Mouse (Mus musculus): ENCODE measurements at regions not wholly inside any gene's neighbourhood (a gene's known extent, or its start where the extent isn't known, plus 50 kb on each side); places are given as distances from the start of the nearest gene placed in this dataset.

DNA sequence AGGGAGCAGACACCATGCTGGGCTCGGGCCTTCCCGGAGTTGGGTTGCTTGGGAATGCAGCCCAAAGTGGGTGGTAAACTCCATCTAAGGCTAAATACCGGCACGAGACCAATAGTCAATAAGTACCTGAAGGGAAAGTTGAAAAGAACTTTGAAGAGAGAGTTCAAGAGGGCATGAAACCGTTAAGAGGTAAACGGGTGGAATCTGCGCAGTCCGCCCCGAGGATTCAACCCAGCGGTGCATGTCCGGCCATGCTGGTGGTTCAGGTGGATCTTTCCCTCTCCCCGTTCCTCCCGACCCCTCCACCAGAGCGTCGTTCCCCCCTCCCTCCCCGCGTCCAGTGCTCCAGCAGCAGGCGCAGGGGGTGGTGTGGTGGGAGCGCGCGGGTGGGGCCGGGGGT, 179.1 kb upstream of the Arhgef26 start:
- peak; percentile 68 for DNase-seq

DNA sequence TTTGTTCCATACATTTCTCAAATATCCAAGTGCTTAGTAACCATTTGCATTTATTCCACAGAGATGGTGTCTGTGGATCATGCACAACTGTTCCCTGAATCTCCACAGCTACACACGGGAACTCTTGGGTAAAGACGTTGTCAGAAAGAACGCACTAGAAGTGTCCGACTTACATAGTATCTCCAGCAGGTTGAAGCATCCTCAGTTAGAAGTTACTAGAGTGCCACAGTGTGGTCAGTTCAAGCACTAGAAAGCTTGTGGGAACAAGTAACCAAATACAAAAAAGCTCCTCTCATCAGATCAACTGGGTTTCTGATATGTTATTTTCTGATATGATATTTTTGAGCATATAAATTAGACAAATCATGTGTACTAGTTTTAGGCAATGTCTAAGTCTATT, 167.5 kb upstream of the Arhgef26 start:
- no peak for DNase-seq

DNA sequence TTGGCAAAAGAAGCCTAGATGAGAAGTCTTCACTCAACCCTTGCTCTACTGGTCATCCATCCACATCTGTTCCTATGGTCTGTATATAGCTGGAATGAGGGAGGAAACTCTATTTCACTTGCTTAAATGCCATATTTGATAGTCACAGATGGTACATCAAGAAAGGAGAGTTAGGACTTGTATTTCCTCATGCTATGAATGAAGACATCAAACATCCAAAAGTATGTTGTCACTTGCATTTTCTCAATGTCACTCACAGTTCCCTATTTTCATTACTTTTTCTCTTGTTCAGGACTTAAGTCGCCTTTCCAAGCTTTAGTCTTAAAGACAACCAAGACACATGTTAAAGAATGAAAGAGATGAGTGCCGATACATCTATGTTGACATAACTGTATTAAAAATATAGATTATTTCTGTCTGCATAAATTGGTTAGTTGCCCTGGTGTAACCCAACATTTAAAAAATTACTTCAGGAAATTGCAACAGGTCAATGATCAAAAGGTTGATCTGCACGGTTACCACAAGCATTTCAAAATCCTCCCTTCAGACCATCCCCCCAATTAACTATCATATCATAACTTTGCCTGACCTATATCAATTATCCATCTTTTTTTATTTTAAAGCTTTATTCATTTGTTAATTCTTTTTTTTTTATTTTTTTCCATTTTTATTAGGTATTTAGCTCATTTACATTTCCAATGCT, 150.2 kb upstream of the Arhgef26 start:
- DNase-seq = no peak

DNA sequence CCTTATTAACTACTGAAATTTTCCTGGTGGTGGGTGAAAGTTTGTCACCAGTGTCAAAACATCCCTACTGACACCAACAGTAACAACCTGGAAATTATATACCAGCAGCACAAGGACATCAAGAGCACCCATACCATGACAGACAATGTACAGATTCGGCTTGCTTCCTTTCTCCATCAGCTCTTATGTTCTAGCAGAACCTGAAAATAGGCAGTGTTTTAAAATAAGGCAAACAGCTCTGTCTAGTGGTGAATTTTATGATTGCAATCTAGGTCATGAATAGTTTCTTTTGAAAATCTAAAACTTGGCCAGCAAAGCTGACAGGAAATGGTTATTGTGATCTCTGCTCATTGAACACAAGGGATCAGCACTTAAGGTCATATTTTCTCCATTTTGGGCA, 145.7 kb upstream of the Arhgef26 start:
- no peak for DNase-seq

DNA sequence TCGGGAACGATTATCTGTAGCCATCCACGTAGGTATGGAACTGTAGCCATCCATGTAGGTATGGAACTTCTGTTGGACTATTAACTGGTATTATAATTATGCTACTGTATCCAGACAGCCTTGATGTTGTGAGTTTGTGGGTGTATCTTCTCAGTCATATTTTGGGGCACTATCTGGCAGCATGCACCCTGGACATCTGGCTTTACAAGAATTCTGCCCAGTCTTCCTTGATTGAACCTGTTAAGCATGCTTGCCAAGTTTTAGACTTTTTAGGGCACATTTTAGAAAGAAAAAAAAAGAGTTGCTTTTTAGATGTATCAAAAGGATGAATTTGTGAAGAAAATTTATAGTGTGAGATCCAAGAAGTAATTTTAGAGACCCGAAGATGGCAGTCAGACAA, 143.7 kb upstream of the Arhgef26 start:
- DNase-seq = no peak

DNA sequence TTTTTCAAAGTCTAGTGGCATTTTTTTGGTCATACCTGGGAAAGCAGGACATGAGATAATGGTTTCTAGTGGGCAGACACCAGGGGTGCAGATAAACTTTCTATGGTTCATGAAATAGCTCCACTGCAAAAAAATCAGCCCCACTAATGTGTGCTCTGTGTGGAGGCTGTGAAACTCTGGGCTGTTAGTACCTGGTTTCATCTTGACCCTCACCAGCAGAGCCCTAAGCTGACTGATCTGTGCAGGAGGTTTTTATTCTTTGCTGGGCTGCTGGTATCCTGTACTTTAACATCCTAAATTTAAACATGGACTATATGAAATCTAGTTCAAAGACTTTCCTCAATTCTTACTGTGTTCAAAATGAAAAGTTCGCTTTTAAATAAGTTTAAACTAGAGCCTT, 141.5 kb upstream of the Arhgef26 start:
- no peak for DNase-seq

DNA sequence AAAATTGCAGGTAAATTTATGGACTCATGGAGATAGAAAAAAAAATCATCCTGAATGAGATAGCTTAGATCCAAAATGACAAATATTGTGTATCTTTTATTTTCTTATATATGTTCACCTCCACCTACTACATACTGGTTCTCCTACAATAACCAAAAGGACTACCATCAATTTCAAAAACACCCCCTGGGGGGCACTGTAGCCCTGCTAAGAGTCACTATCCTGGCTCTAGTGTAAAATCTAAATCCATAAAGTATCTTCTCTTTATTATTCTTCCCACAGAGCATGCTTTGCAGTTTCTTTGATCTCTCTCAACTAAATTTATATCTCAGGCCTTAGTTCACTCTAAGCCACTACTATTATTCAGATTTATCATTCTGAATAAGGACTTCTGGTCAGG, 122.3 kb upstream of the Arhgef26 start:
- peak; percentile 57 for DNase-seq

DNA sequence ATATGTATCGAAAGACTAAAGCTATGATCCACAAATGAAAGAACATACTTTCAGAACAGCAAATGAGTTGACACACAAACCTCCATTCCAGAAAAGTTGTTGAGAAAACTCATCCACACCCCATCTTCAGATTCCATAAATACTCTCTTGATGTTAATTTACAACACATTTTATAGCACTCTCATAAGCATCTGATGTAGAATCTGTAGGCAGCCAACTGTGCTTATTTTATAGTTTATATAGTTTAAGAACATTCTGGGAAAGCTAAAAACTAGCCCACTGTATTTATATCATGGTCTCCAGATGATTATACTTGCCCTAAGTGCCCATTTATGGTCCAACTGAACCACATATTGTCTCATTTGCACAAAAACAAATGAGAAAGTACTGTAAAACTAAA, 120.8 kb upstream of the Arhgef26 start:
- no peak for DNase-seq

DNA sequence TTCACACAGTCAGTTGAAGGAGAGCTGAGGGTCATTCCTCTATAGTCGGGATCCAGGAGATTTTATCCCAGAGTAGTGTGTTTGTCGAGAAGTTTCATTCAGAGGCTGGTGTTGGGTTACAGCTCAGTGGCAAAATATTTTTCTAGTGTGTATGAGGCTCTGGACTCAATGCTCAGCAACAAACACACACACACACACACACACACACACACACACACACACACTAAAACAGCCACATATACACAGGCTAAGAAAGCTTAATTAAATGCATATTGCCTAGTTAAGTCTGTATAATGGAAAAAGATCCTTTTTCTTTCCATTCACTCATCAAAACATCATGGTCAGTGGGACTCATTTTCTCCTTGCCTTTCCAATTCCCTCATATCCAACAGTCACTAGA, 110.4 kb upstream of the Arhgef26 start:
- no peak for DNase-seq

DNA sequence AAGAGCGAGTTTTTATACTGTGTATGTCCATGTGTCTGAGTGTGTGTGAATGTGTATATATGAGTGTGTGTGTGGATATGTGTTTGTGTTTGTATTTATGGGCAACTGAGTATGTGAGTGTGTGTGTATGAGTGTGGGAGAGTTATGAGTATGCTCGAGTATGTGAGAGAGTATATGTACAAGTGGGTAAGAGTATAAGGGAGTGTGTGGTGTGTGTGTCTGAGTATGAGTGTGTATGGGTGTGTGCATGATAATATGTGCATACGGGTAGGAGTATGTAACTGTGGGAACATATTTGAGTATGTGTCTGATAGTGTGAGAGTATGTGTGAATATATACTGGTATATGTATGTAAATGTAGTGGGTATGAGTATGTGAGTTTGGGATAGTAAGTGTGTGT, 110.0 kb upstream of the Arhgef26 start:
- DNase-seq = no peak

DNA sequence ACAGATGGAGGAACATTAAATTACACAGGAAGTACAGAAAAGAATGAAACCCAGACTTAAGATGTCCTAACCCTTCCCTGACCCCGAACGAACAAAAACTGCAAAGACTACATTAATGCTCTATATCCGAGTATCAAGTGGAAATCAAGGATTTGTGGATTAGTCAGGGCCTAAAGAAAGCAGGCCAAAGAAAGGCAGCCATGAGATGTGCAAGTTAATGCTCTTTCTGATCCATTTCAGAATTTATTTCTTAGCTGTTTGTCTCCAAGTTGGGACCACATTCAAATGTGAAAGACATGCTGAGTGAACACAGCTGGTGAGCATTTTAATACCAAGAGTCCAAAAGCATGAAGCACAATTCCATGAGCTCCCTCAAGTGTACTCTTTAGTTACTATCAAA, 97.1 kb upstream of the Arhgef26 start:
- DNase-seq = no peak

DNA sequence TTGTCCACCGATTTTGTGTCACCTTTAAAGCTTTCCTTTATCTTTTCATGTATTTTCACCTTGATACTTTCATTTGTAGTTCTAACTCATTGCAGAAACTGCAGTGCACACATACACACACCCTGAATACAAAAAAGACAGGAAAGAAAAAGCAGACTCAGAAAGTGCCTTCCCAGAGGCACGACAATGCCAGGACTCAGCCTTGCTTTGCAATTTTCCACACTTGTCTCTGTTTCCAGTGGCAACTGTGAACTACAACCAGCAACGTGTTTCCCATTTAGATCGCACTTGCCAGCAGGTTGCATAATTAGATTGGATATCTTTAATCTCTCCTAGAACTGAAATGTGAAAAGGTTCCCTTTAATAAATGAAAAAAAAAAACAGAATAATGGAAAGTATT, 66.4 kb upstream of the Arhgef26 start:
- no peak for DNase-seq

DNA sequence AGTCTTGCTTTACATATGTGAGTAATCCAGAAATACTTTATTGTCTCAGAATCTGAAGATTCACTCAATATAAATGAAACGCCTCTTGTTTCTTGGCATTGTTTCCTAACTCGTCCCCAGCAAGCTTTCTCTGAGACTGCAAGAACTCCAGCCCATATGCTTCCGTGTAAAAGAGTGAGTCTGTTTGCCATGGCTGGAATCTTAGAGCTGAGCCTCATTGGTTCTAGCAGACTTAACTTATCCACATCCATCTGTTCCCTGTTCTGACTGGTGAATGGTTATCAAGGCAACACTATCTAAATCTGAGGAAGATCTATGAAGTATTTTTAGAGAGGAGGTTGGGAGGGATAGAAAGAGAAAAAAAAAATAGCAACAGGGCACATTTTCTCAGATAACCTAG, 59.9 kb upstream of the Arhgef26 start:
- no peak for DNase-seq

DNA sequence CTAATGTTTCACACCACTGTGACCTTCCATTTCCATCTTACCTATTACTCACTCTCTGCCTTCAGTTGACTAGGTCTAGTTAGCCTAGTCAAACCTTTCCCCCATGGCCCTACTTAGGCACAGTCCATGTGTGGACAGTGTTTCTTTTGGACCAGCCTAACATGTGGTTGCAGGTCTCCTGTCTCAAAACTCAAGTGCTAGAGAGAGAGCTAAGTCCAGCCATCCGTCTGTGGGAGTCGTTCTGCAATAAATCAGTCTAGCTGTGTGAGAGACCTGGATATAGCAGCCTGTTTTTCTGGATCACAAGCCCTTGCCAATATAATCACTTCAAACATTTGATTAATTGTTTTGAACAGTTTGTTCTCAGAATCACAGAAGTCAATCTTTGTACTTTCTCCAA, 57.2 kb upstream of the Arhgef26 start:
- DNase-seq = no peak
